Mouse (Mus musculus) ovary, postnatal 10 days (tissue): ENCODE measurements around the gene Tvp23a.

ENCODE experiments used
- DNase-seq: peaks from one replicate; pipeline ENCODE4 v3.0.0; 2022; ENCODE audit warnings: low spot score

Tvp23a gene

DNA sequence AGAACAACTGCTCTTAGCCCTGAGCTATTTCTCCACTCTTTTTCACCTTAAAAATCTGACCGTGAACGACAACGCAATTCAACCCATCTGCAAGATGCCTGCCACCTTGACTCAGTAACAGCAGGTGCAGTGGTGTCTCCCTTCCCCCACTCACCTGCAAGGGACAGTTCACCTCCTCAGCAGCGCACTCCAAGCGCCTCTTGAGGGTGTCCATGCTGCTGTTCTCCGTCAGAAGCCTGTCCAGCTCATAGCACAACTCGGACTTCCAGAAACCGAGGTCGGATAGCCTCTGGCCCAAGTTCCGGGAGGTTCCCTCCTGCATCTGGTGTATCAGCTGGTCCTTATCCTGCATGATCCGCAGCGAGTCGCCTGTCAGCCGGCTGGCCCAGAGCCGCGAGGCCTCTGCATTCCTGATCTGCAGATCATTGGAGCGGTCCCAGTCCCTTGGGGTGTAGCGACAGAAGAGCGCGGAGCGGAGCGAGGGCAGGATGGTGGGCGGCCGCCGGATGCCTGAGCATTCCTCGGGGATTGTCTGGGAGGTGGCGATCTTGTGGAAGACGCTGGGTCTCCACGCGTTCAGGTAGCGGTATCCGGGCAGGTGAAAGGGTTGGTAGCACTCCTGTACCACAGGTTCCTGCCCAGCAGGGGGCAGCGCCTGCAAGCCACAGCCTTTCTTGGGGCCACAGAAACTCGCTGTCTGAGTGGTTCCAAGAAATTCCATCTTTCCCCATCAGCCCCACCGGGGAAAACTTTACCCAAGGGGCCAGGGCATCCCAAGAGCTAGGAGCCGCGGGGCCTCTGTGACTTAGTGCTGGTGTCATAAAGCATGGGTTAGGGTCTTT is 52.2 kb downstream of the Tvp23a start, which contains the start of gene Tekt5:
Gene Tekt5, minus strand, starts transcription at position 792 of the 842 bp plus-strand sequence.
- DNase-seq, result no peak

DNA sequence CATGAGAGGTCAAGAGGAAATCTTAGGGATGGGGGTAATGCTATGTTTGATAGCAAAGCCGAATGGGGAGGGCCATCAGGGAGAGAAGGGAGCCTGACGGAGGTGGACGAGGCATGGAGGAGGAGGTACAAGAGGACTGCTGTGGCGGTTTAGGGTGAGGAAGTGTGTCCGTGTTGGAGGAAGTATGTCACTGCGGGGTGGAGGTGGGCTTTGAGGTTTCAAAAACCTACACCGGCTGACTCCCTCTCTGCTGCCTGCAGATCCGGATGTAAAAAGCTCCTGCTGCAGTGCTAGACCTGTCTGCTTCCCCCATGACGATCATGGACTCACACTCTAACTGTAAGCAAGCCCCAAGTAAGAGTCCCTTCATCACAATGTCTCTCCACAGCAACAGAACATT is 54.6 kb downstream of the Tvp23a start:
- DNase-seq, result no peak

DNA sequence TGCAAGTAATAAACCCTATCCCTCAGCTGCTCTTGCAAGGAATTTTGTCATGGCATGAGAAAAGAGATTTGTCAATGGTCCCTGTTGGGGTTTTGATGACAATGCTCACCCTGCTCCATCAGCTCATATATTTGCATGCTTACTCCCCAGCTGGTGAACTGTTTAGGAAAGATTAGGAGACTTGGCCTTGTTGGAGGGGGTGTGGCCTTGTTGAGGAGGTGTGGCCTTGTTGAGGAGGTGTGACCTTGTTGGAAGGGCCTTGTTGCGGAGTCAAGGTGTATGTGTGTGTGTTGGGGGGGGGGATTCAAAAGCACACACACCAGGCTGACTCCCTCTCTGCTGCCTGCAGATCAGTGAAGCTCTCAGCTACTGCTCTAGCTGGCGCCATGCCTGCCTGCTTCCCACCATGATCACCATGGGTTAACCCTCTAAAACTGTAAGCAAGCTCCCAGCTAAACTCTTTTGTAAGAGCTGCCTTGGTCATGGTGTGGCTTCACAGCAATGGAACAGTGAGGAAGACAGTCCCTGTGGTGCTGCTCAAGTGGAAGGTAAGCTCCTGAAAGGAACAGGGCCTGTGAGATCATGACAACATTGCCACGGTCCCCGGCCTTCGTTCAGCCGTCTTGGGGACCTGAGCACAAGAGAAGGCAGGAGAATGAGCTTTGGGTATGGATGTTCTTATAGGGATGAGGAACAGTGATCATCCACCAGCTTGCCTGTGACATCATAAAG is 58.4 kb downstream of the Tvp23a start:
- no peak for DNase-seq

DNA sequence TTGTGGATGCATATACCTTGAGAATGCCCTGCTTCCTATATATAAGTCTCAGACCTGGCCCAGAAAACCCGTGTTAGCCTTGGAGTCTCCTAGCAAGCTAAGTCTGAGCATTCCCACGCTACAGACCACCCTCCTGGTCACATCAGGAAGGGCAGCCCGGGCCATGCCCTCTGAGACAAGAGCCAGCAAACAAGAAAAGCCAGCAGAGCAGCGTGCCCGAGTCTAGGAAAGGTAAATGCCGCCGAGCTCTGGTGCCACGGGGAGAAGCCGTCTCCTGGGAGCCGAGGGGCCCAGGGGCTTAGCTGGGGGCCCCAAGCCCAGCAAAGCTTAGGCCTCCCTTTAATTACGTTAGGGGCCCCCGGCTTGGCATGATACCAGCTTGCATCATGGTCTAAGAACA is 61.9 kb downstream of the Tvp23a start:
- no peak for DNase-seq

DNA sequence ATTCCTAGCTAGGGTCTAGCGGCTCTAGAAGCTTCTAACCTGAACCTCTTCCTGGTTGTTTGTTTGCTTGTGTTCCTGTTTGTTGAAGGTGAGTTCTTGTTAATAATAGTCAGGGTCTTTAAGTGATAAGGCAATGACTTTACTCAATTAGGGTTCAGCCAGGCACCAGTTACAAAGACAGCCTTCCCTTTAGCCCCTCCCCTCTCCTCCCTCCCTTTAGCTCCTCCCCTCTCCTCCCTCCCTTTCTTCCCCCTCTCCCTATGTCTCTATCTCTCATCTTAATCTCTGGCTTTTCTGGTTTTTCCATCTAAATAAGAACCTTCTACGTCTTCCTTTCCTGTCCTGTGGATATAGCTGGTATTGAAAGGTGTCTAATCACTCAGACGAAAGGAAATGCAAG is 62.6 kb downstream of the Tvp23a start:
- DNase-seq, result no peak

DNA sequence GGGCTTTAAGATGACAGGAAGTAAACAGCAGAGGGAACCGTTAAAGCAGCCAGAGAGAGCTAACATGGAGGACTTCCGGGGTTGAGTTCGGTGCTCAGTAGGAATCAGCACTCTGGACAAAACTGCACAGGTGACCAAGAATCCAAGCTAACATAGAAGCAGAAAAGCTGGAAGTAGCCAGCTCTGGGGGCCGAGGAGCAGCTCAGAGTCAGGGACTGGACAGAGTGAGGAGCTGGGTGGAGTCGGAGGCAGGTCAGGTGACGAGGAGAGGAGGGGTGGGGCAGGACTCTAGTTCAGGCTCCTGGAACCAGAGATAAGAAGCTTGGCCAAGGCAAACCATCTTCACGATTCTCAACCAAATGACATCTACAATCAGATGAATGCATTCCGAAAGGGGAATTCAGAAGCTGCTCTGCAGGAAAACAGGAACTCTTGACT is 63.1 kb downstream of the Tvp23a start:
- DNase-seq, result no peak

DNA sequence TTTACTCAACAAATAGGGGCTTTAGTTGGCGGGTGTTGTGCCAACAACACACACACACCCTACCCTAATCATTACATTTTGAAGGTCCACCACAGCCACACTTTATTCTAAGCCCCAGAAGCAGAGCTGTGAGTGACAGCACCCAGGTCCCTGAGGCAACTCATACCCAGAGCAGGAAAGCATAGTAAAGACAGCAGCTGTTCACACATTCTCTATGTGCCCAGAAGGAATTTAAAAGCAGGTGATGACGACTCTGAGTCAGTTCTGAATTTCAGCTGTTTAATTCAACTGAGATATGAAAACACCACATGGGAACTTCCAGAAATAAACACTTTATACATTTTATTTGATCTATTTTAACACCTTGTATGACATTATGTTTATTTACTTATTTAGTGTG is 67.6 kb downstream of the Tvp23a start:
- DNase-seq, result no peak

DNA sequence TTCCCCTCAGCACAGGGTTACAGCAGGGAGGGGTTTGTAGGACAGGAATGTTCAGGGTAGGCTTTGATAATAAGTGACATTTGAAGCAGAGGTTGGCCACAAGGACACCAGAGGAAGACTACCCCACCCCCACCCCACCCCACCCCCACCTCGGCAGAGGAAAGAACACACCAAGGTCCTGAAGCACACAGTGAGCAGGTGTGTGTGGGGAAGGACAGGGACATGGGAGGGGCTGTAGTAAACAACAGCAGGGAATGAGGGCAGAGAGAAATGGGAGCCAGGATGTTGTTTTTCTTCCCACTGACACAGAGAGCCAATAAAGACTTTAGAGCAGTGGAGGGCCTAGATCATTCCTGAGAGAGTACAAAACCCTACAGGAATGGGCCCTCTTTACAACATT is 69.9 kb downstream of the Tvp23a start:
- DNase-seq, result no peak

DNA sequence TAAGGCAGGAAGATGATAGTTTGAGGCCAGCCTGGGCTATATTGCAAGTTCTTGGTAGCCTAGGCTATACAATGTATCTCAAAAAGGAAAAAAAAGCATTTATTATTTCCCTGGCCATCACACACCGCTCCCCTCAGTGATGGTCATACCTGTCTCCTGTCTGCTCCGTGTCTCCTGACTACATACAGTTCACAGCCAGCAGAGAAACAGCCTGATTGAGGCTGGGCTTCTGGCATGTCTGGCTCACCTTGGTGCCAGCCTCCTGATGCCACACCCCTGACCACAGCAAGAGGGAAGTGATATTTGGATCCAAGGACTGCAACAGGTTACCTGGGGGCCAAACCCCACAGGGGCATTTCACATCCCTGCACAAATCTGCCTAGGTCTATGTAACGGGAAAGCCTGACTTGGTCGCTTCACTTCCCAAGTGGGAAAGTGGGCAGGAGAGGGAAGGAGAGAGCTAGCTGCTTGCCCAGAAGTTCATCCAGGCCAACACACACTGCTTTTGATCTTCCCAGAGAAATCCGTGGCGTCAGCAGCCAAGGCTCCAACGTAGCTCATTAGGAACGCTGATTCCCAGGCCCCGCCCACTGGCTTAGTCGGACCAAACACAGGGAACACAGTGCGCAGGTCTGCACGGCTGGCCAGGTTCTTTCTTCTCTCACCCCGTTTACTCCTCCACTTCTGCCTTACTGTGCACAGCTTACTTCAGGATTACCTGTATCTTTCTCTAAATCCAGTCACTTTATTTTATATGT is 72.7 kb downstream of the Tvp23a start:
- no peak for DNase-seq

DNA sequence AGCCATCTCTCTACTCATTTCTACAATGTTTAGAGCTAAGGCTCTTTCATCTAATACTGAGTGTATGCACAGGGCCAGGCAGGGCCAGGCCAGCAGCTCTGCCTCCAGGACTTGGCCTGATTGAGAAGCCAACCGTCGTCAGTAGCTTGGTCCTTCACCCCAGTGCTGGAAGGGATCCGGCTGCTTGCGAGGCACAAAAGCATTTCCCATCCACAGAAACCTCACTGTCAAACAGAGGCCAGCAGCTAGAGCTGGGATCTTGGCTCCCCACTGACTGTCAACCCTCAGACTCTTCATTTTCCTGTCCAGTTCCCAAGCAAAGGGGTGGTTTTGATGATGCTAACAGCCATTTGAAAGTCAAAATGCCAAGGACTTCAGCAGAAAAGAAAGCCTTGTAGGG is 74.8 kb downstream of the Tvp23a start:
- DNase-seq, result no peak
